Mouse (Mus musculus): ENCODE data around the gene Nprl2. TPM values are rescaled to one million over a fixed set of nuclear protein-coding genes. Genes with fewer than 3 reads are reported as not detected.

Nprl2 gene
- polyA plus RNA-seq, 1 experiment from 2014 or later = 82.2 TPM

DNA sequence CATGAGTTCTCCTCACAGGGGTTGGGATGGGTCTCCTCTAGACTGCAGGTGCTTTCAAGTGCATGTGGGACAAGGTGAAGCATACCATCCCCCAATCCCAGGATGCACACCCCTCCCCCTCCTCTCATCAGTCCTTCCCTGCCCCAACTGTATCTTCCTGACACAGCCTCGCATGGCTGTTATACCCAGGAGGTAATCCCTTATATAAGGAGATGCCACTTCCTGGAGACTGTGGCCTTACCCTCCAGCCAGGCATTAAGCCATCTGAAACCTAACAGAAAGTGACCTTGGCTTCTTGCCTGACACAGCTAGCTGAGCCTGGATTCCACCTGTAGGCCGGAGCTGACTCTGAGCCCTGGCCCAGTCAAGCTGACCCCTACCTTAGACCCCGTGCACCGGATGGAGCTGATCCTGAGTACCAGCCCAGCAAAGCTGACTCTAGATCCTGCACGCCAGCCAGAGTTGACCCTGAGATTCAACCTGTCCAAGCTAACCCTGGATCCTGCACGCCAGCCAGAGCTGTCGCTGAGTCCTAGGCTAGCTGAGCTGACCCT, 40.6 kb downstream of the Nprl2 start:
- Histone ChIP-seq H3K9me3 (replicated peaks; ENCODE audit: control insufficient read depth, low read length, poor library complexity, severe bottlenecking) (no peaks in the 10 kb centered on the region), H3K9ac (ENCODE audit: low read depth, low read length) (no peak overlapping the region), H3K27me3 (ENCODE audit: control insufficient read depth, insufficient read depth, low read depth, low read length) (no peaks in the 10 kb centered on the region), H3K4me3 (ENCODE audit: low read depth, low read length) (no peak overlapping the region), H3K4me2 (ENCODE audit: low read length) (no peak overlapping the region), H3K36me3 (ENCODE audit: control insufficient read depth, insufficient read depth, low read length) (0 out of 2 replicates have a peak, but pooled peaks cover 4% of the 10 kb centered on the region), H3K4me1 (ENCODE audit: control insufficient read depth, insufficient read depth, low read length) (peaks cover 20% of the 10 kb centered on the region), H3K27ac (ENCODE audit: low read length) (no peak overlapping the region)
- ATAC-seq = no peak
- WGBS = 89% methylated on average over 7 of the region's 7 CpGs

DNA sequence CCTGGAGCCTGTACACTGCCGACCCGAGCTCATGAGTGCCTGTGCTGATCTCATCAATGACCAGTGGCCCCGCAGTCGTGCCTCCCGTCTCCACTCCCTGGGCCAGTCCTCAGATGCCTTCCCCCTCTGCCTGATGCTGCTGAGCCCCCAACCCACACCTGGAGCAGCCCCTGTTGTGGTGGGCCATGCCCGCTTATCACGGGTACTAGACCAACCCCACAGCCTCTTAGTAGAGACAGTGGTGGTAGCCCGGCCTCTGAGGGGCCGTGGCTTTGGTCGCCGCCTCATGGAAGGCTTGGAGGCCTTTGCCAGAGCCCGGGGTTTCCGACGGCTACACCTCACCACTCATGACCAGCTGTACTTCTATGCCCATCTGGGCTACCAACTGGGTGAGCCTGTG, 41.1 kb downstream of the Nprl2 start:
- Histone ChIP-seq H3K9ac (ENCODE audit: low read depth, low read length) (no peak overlapping the region), H3K4me3 (ENCODE audit: low read depth, low read length) (no peak overlapping the region), H3K9me3 (replicated peaks; ENCODE audit: control insufficient read depth, low read length, poor library complexity, severe bottlenecking) (no peaks in the 10 kb centered on the region), H3K4me1 (ENCODE audit: control insufficient read depth, insufficient read depth, low read length) (peaks cover 23% of the 10 kb centered on the region), H3K4me2 (ENCODE audit: low read length) (no peak overlapping the region), H3K36me3 (ENCODE audit: control insufficient read depth, insufficient read depth, low read length) (0 out of 2 replicates have a peak, but pooled peaks cover 4% of the 10 kb centered on the region), H3K27ac (ENCODE audit: low read length) (no peak overlapping the region), H3K27me3 (ENCODE audit: control insufficient read depth, insufficient read depth, low read depth, low read length) (no peaks in the 10 kb centered on the region)
- ATAC-seq = no peak
- 92% methylated on average over 14 of the region's 14 CpGs for WGBS

DNA sequence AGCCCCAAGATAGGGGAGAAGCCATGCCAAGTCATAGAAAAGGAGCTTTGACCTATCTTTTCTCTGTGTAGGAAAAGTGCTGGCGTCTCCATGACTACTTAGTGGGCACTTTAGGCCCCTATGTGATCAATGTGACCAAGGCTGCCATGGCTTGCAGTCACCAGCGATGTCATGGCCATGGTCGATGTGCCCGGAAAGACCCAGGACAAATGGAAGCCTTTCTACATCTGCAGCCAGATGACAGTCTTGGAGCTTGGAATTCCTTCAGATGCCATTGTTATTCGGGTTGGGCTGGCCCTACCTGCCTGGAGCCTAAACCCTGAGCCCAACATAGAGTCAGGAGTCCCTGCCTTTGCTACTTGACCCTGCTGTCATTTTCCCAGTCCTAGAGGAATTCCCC, 44.5 kb downstream of the Nprl2 start:
- no peaks in the 10 kb centered on the region for H3K9me3 ChIP-seq (replicated peaks; ENCODE audit: control insufficient read depth, low read length, poor library complexity, severe bottlenecking)
- no peak overlapping the region for H3K4me2 ChIP-seq (ENCODE audit: low read length)
- 96% methylated on average over 5 of the region's 5 CpGs for WGBS
- peaks cover 19% of the 10 kb centered on the region for H3K4me1 ChIP-seq (ENCODE audit: control insufficient read depth, insufficient read depth, low read length)
- no peak overlapping the region for H3K9ac ChIP-seq (ENCODE audit: low read depth, low read length)
- H3K36me3 ChIP-seq (ENCODE audit: control insufficient read depth, insufficient read depth, low read length) = peaks cover 14% of the 10 kb centered on the region
- H3K27ac ChIP-seq (ENCODE audit: low read length) = no peak overlapping the region
- no peak overlapping the region for H3K4me3 ChIP-seq (ENCODE audit: low read depth, low read length)
- H3K27me3 ChIP-seq (ENCODE audit: control insufficient read depth, insufficient read depth, low read depth, low read length) = no peaks in the 10 kb centered on the region
- no peak for ATAC-seq

DNA sequence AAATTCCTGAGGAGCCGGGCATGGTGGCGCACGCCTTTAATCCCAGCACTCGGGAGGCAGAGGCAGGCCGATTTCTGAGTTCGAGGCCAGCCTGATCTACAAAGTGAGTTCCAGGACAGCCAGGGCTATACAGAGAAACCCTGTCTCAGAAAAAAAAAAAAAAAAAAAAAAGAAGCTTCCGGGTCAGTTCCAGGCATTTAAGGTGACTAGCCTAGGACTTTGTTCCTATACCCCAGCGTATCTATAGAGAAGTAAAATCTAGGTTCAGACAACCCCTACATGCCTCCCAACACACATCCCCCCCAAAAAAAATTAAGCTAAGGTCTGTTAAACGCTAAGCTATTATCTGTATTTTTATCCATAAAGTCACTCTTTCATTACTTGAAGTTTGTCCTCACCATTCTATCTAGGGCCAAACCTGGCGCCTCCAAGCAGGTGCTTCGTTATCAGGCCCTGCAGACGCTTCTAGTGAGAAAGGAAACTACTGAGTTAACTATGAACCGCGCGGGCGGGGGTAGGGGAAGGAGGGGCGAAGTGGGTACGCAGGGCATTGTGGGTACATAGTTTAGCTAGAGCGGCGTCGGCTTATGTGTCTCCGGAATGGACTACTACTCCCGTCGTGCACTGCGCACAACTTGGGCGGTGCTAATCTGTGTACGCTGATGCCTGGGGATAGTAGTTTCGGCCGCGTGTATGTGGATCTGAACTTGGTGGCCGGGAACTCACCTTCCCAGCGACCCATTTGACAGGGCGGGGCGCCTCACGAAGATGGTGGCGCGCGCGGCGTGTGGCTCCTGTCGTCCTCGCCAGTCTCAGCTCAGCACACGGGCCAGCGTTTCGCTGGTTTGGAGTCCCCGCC, 45.2 kb downstream of the Nprl2 start, which contains the start of gene Ifrd2:
Gene Ifrd2, plus strand, starts transcription at position 669 of the 859 bp plus-strand sequence.
- Histone ChIP-seq H3K4me3 (ENCODE audit: low read depth, low read length) (peak within 1 kb of the TSS; percentile 79), H3K9me3 (replicated peaks; ENCODE audit: control insufficient read depth, low read length, poor library complexity, severe bottlenecking) (no peaks in the 10 kb centered on the region), H3K4me1 (ENCODE audit: control insufficient read depth, insufficient read depth, low read length) (peaks cover 14% of the 10 kb centered on the region), H3K4me2 (ENCODE audit: low read length) (peak within 1 kb of the TSS; percentile 92), H3K27me3 (ENCODE audit: control insufficient read depth, insufficient read depth, low read depth, low read length) (no peaks in the 10 kb centered on the region), H3K27ac (ENCODE audit: low read length) (peak within 1 kb of the TSS; percentile 38; the same call in 1 of the 2 replicates), H3K9ac (ENCODE audit: low read depth, low read length) (peak within 1 kb of the TSS; percentile 67), H3K36me3 (ENCODE audit: control insufficient read depth, insufficient read depth, low read length) (peaks cover 14% of the 10 kb centered on the region)
- ATAC-seq = peak; percentile 97
- 13% methylated on average over 46 of the region's 46 CpGs for WGBS

DNA sequence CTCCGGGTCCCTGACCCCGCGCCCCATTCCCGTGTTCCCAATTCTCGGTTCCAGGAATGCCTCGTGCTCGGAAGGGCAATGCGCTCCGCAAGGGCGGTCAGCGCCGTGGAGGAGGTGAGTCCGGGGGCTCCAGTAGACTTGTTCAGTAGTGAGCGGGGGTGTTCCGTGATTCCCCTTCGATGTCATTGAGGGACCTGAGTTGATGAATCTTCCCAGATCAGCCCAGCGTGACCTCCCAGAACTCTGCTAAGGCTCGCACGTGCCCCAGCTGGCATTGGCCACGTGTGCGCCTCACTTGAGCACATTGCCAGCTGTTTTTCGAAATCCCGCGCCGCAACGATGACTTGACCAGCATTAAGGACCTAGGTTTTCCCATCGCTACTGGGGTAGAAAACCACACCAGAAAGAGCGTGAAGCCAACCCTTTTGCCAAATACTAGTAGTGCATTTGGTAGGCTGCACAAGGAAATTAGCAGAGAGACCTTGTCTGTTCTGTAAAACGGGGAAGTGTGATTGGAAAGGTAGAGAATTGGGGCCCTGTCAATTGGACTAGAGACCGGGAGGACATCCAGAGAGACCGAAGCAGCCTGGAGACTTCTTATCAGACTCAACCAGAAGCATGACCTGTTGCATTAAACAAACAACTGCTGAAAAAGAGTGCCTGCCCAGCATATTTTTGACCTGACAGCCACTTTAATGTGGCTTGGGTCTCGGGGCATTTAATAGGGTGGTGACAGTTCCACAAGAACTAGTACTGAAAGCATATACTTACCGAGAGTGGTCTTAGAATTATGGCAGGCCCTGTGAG, 46.0 kb downstream of the Nprl2 start:
- 7% methylated on average over 33 of the region's 33 CpGs for WGBS
- H3K4me3 ChIP-seq (ENCODE audit: low read depth, low read length) = peak overlapping the region; percentile 79

DNA sequence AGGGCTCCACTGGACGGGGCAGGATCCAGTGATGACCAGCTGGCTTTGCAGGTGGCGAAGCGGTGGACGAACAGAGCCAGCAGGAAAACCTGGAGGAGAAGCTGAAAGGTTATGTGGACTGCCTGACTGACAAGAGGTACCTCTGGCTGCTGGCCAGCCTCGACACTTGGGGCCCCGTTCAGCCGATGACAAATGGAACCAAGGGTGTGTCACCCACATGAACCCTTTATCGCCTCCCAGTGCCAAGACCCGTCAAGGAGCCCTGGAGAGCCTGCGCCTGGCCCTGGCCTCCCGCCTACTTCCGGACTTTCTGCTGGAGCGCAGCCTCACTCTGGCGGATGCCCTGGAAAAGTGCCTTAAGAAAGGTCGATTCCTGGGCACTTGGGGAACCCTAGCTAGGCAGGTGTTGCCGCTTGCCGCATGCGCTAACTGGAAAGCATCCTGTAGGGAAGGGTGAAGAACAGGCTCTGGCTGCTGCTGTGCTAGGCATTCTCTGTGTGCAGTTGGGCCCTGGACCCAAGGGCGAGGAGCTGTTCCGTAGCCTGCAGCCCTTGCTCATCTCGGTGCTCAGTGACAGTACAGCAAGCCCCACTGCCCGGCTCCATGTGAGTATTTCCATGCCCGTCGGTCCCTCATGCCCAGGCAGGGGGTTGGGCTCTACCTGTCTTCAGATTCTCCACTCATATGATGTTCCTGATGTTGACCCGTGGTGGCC, 48.2 kb downstream of the Nprl2 start:
- Histone ChIP-seq H3K27ac (ENCODE audit: low read length) (no peak overlapping the region), H3K4me3 (ENCODE audit: low read depth, low read length) (no peak overlapping the region), H3K27me3 (ENCODE audit: control insufficient read depth, insufficient read depth, low read depth, low read length) (no peaks in the 10 kb centered on the region), H3K9me3 (replicated peaks; ENCODE audit: control insufficient read depth, low read length, poor library complexity, severe bottlenecking) (no peaks in the 10 kb centered on the region), H3K9ac (ENCODE audit: low read depth, low read length) (no peak overlapping the region), H3K4me2 (ENCODE audit: low read length) (no peak overlapping the region), H3K36me3 (ENCODE audit: control insufficient read depth, insufficient read depth, low read length) (peaks cover 20% of the 10 kb centered on the region), H3K4me1 (ENCODE audit: control insufficient read depth, insufficient read depth, low read length) (peaks cover 12% of the 10 kb centered on the region)
- 92% methylated on average over 25 of the region's 25 CpGs for WGBS
- no peak for ATAC-seq

More for the DNA sequence above, 46.0 kb downstream of the Nprl2 start:
- H3K27me3 ChIP-seq (ENCODE audit: control insufficient read depth, insufficient read depth, low read depth, low read length) = no peaks in the 10 kb centered on the region
- no peak; the same call in 1 of the 2 replicates for ATAC-seq
- peak overlapping the region; percentile 67 for H3K9ac ChIP-seq (ENCODE audit: low read depth, low read length)
- H3K4me2 ChIP-seq (ENCODE audit: low read length) = peak overlapping the region; percentile 92
- peaks cover 12% of the 10 kb centered on the region for H3K4me1 ChIP-seq (ENCODE audit: control insufficient read depth, insufficient read depth, low read length)
- peaks cover 12% of the 10 kb centered on the region for H3K36me3 ChIP-seq (ENCODE audit: control insufficient read depth, insufficient read depth, low read length)
- H3K9me3 ChIP-seq (replicated peaks; ENCODE audit: control insufficient read depth, low read length, poor library complexity, severe bottlenecking) = no peaks in the 10 kb centered on the region
- peak overlapping the region; percentile 38; the same call in 1 of the 2 replicates for H3K27ac ChIP-seq (ENCODE audit: low read length)

DNA sequence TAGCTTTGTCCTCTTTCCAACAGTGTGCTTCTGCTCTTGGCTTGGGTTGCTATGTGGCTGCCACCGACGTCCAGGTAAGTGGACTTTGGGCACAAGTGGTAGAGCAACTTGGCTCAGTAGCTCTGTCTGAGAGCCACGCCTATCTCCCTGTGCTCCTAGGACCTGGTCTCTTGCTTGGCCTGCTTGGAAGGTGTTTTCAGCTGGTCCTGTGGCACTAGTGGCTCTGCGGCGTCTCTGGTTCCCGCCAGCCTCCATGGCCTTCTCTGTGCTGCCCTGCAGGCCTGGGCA, 48.7 kb downstream of the Nprl2 start:
- Histone ChIP-seq H3K4me1 (ENCODE audit: control insufficient read depth, insufficient read depth, low read length) (peaks cover 12% of the 10 kb centered on the region), H3K27me3 (ENCODE audit: control insufficient read depth, insufficient read depth, low read depth, low read length) (no peaks in the 10 kb centered on the region), H3K36me3 (ENCODE audit: control insufficient read depth, insufficient read depth, low read length) (peaks cover 20% of the 10 kb centered on the region), H3K4me3 (ENCODE audit: low read depth, low read length) (no peak overlapping the region), H3K27ac (ENCODE audit: low read length) (no peak overlapping the region), H3K9me3 (replicated peaks; ENCODE audit: control insufficient read depth, low read length, poor library complexity, severe bottlenecking) (no peaks in the 10 kb centered on the region), H3K4me2 (ENCODE audit: low read length) (no peak overlapping the region), H3K9ac (ENCODE audit: low read depth, low read length) (no peak overlapping the region)
- no peak for ATAC-seq
- 92% methylated on average over 6 of the region's 6 CpGs for WGBS

DNA sequence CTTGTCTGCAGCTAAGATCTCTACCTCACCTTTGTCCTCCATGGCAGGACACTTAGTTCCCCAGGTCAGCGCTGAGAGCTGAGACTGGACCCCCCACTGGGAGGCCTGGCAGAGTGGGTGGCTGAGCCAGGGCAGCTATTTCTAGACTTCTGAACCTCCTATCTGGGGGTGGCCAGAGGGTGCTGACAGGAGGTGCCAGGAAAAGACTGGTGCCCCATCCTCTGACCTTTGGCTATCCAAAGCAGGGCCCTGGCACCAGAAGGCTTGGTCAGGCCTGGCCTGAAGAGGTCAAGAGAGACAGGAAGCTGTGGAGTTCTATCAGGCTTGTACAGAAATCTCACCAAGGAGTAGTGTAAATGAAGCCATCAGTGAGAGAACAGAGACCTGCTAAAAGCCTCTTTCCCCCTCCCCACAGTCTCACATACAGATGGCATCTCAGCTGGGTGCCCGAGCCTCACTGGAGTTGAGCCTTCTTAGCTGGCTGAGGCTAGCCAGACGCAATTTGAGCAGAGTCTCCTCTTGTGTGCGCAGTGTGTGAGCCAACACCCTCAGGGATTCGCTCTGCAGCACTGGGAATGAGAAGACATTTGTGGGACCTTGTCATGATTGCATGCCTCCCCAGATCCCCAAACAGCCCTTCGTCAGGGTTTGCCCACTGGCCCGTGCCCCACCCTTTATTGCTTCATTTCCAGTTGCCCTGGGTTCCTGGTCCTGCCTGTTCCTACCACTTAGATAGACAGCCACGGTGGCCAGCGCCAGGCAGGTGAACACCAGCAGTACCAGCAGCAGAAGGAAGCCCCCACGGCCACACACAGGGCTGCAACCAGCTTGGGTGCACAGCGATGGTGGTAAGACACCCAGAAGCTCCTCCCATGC, 51.3 kb downstream of the Nprl2 start:
- peaks cover 20% of the 10 kb centered on the region for H3K36me3 ChIP-seq (ENCODE audit: control insufficient read depth, insufficient read depth, low read length)
- peaks cover 6% of the 10 kb centered on the region for H3K4me1 ChIP-seq (ENCODE audit: control insufficient read depth, insufficient read depth, low read length)
- no peak overlapping the region for H3K4me2 ChIP-seq (ENCODE audit: low read length)
- H3K4me3 ChIP-seq (ENCODE audit: low read depth, low read length) = no peak overlapping the region
- 74% methylated on average over 11 of the region's 11 CpGs for WGBS
- H3K9me3 ChIP-seq (replicated peaks; ENCODE audit: control insufficient read depth, low read length, poor library complexity, severe bottlenecking) = no peaks in the 10 kb centered on the region
- ATAC-seq = no peak
- no peak overlapping the region for H3K9ac ChIP-seq (ENCODE audit: low read depth, low read length)
- no peaks in the 10 kb centered on the region for H3K27me3 ChIP-seq (ENCODE audit: control insufficient read depth, insufficient read depth, low read depth, low read length)
- no peak overlapping the region for H3K27ac ChIP-seq (ENCODE audit: low read length)

All from midbrain, embryonic 16.5 days (tissue).